Mouse (Mus musculus) liver, adult 2 months (tissue): Measurements from ENCODE around the gene Akirin1. TPM values are rescaled to one million over a fixed set of nuclear protein-coding genes. Genes with fewer than 3 reads are reported as not detected.

Source experiments
- DNase-seq: peaks from one replicate; pipeline ENCODE4 v3.0.0-alpha.2; 2011; ENCODE audit warnings: low read depth, low spot score; ENCODE audit errors: extremely low read depth
- H3K27ac ChIP-seq: fragments of 200-500 bp; replicated peaks from 2 replicates; pipeline ENCODE4 v1.5.1; 2012; ENCODE audit warnings: low read depth, mild to moderate bottlenecking, control low read depth, inconsistent platforms, low read length; ENCODE audit not compliant: insufficient read depth
- H3K27me3 ChIP-seq: fragments of 200-500 bp; 2 replicates; pipeline ENCODE4 v1.6.1; 2012; ENCODE audit warnings: mild to moderate bottlenecking, moderate library complexity, low read length, inconsistent platforms; ENCODE audit not compliant: control insufficient read depth, insufficient read depth
- H3K36me3 ChIP-seq: fragments of 200-500 bp; 2 replicates; pipeline ENCODE4 v1.6.1; 2012; ENCODE audit warnings: low read length, inconsistent platforms; ENCODE audit not compliant: control insufficient read depth, insufficient read depth
- H3K4me1 ChIP-seq: fragments of 200-500 bp; 2 replicates; pipeline ENCODE4 v1.6.1; 2011; ENCODE audit warnings: low read length; ENCODE audit not compliant: control insufficient read depth, insufficient read depth
- H3K4me3 ChIP-seq: fragments of 200-500 bp; 2 replicates; pipeline ENCODE4 v1.5.1; 2011; ENCODE audit warnings: low read depth, mild to moderate bottlenecking, control low read depth, low read length, moderate library complexity; ENCODE audit not compliant: insufficient read depth
- H3K79me2 ChIP-seq: fragments of 200-500 bp; 2 replicates; pipeline ENCODE4 v1.6.1; 2012; ENCODE audit warnings: inconsistent platforms, mild to moderate bottlenecking, low read length, moderate library complexity; ENCODE audit not compliant: control insufficient read depth, insufficient read depth
- H3K9ac ChIP-seq: fragments of 200-500 bp; 2 replicates; pipeline ENCODE4 v1.6.1; 2012; ENCODE audit warnings: low read depth, mild to moderate bottlenecking, control low read depth, inconsistent platforms, low read length
- CTCF ChIP-seq: fragments of 200-500 bp; IDR thresholded peaks from 2 replicates; pipeline ENCODE4 v1.5.1; 2011; ENCODE audit warnings: low read depth, low read length, control low read depth
- POLR2A ChIP-seq: fragments of 200-500 bp; IDR thresholded peaks from 2 replicates; pipeline ENCODE4 v1.6.1; 2011; ENCODE audit warnings: low read length, control low read depth; ENCODE audit not compliant: insufficient read depth; ENCODE audit errors: extremely low read depth
- WGBS: fragments of 180-500 bp; shearing (Covaris S2); methylation state at CpG from one replicate; pipeline ENCODE4 v1.1.7; 2018; 5-methylcytosine and 5-hydroxymethylcytosine counted together
- polyA plus RNA-seq: library from polyadenylated mRNA; depleted of rRNA; stranded (reverse); fragments of >200 nt; gene quantifications from 2 replicates; pipeline ENCODE4 v1.2.3, GENCODE M21; 2012
- total RNA-seq: library from RNA; depleted of rRNA; stranded (reverse); fragments of >200 nt; gene quantifications from 2 replicates; pipeline ENCODE4 v1.2.3, GENCODE M21; 2014

Akirin1 gene
- total and polyA plus RNA-seq, 2 experiments: 12.2 to 13.0 TPM

GRCm38 (mm10) chr4:123717574-123718433, 32.3 kb downstream of the Akirin1 start, which contains the start of gene Ndufs5:
Gene Ndufs5 (minus strand): TSS chr4:123718202.
- Histone ChIP-seq H3K4me3 (peak within 1 kb of the TSS; percentile 84), H3K4me1 (peaks cover 8% of the 10 kb centered on the region), H3K27ac (peak within 1 kb of the TSS; percentile 76), H3K9ac (peak within 1 kb of the TSS; percentile 85), H3K79me2 (peaks cover 7% of the 10 kb centered on the region; the same call in 1 of the 2 replicates), H3K27me3 (no peaks in the 10 kb centered on the region), H3K36me3 (peaks cover 13% of the 10 kb centered on the region)
- peak; percentile 91 for DNase-seq
- WGBS: under 1% methylated on average over 40 of the region's 40 CpGs
- peak; percentile 75 for TF ChIP-seq POLR2A
- TF ChIP-seq CTCF: no peak

DNA sequence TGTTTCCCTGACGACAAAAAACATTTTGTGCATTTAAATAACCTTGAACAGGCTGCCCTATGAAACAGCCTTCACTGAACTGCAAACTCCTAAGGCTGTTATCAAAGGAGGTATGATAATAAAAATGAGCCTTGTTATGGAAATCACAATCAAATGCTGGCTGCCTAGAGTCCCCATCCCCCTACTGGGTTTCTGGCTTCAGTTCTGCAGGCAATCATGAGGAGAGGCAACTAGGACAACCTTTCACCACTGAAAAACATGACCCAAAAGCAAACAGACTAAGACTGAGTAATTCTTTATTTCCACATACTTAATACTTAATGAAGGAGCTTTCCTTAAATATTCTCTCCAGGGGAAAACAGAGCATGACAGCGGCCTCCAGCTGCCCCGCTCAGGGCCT, 37.7 kb downstream of the Akirin1 start:
- H3K9ac ChIP-seq: no peak overlapping the region
- H3K4me1 ChIP-seq: peaks cover 4% of the 10 kb centered on the region
- 53% methylated on average over 3 of the region's 3 CpGs for WGBS
- TF ChIP-seq POLR2A (no peak), CTCF (no peak)
- H3K79me2 ChIP-seq: peaks cover 3% of the 10 kb centered on the region; the same call in 1 of the 2 replicates
- peak; percentile 74 for DNase-seq
- H3K27me3 ChIP-seq: no peaks in the 10 kb centered on the region
- H3K36me3 ChIP-seq: peaks cover 18% of the 10 kb centered on the region
- no peak overlapping the region for H3K4me3 ChIP-seq
- H3K27ac ChIP-seq: peak overlapping the region; percentile 36; the same call in 1 of the 2 replicates

DNA sequence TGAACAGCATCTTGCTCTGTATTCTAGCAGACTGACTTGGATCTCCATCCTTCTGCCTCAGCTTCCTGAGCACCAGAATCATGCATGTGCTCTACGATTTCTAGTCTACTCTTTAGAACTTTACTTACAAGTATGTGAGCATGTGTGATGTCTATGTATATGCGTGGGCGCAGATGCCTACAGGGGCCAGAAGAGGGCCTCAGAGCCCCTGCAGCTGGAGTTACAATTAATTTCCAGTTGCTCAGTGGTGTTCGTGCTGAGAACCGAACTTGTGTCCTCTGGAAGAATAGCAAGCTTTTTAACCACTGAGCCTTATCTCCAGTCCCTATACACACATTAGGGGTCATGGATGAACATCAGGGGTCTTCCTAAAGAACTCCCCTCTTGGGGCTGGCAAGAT, 42.8 kb downstream of the Akirin1 start:
- Histone ChIP-seq H3K27me3 (0 out of 2 replicates have a peak, but pooled peaks cover 2% of the 10 kb centered on the region), H3K36me3 (peaks cover 4% of the 10 kb centered on the region; the same call in 1 of the 2 replicates), H3K9ac (no peak overlapping the region), H3K4me3 (no peak overlapping the region), H3K27ac (no peak overlapping the region), H3K4me1 (no peaks in the 10 kb centered on the region), H3K79me2 (no peaks in the 10 kb centered on the region)
- 94% methylated on average over 5 of the region's 5 CpGs for WGBS
- TF ChIP-seq POLR2A (no peak), CTCF (peak; percentile 25)
- no peak for DNase-seq

DNA sequence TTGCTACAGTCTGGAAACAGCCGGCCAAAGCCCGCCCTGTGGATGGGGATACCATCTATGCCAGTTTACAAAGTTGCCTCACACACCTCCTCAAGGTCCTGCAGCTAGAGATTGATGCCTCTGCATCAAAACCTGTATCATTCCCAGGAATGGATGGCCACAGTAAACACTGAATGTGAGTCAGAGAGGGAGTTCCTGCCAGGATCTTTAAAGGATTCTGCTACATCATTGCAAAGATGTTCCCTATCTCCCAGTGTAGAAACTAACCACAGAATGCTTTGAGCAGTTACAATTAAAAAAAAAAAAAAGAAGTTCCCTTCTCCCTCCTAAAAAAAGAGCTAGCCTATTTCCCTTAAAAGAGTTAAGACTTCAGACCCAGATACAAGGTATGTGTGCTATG, 44.8 kb downstream of the Akirin1 start:
- Histone ChIP-seq H3K4me1 (no peaks in the 10 kb centered on the region), H3K36me3 (no peaks in the 10 kb centered on the region), H3K27ac (no peak overlapping the region), H3K9ac (no peak overlapping the region), H3K79me2 (no peaks in the 10 kb centered on the region), H3K27me3 (0 out of 2 replicates have a peak, but pooled peaks cover 2% of the 10 kb centered on the region), H3K4me3 (no peak overlapping the region)
- DNase-seq: no peak
- TF ChIP-seq POLR2A: no peak
- no peak for TF ChIP-seq CTCF
- WGBS: 94% methylated on average over 2 of the region's 2 CpGs

DNA sequence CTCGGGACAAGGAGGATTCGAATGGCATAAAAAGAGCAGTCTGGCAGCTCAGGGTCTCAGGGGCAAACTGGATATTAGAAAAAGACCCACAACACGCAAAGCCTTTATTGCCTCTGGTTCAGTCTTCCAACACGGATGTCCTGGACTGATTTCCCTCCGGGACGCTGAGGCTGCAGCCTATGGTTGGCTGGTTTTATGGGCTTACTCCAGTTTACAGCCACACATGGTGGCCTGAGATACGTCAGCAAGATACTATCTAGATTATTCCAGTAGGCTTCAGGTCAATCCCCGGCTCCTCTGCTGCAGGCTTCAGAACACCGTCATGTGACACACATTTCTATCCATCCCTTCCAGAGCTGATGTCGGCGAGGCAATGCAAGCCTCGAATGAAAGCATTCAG, 56.8 kb downstream of the Akirin1 start:
- no peak for TF ChIP-seq CTCF
- no peak for DNase-seq
- no peaks in the 10 kb centered on the region for H3K27me3 ChIP-seq
- WGBS: 93% methylated on average over 12 of the region's 12 CpGs
- no peak overlapping the region for H3K9ac ChIP-seq
- no peaks in the 10 kb centered on the region for H3K79me2 ChIP-seq
- no peak overlapping the region for H3K4me3 ChIP-seq
- no peaks in the 10 kb centered on the region for H3K4me1 ChIP-seq
- H3K36me3 ChIP-seq: no peaks in the 10 kb centered on the region
- no peak overlapping the region for H3K27ac ChIP-seq

DNA sequence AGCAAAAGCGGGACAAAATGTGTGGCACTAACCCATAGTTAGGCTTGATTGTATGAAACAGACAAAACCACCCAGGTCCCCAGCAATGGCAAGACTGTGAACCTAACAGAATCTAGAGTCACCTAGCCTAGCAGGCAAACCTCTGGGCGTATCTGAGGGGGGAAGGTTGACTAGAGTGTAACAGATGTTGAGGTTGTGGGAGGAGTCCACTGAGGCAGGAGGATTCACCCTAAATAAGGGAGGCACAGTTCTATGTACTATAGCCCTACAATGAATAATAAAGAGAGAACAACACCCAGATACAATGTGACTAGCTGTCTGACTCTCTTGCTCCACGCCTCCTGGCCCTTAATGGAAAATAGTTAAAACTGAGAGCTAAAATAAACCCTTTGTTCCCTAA, 58.1 kb downstream of the Akirin1 start:
- Histone ChIP-seq H3K79me2 (no peaks in the 10 kb centered on the region), H3K4me3 (no peak overlapping the region), H3K36me3 (no peaks in the 10 kb centered on the region), H3K4me1 (no peaks in the 10 kb centered on the region), H3K27ac (no peak overlapping the region), H3K9ac (no peak overlapping the region), H3K27me3 (no peaks in the 10 kb centered on the region)
- 92% methylated on average over 3 of the region's 3 CpGs for WGBS
- no peak for DNase-seq
- TF ChIP-seq CTCF (no peak), POLR2A (no peak)
